Comparison of ENCODE assay signal across 7 mouse cellular contexts in genomic region chr19:6057313-6058096, GRCm38 (mm10). TPM values are rescaled to one million over a fixed set of nuclear protein-coding genes. Genes with fewer than 3 reads are reported as not detected.
DNase-seq lines count a peak whose midpoint lies in the region; ATAC-seq lines count a peak whose summit lies in the region.

Gene Mrpl49, minus strand, starts transcription at chr19:6057785.
Gene Fau, plus strand, starts transcription at chr19:6057844.

- peak within 1 kb of the TSS; percentile 83 for H3K4me3 ChIP-seq in intestine, embryonic 16.5 days (ENCODE audit: low read length)
- H3K4me3 ChIP-seq in midbrain, embryonic 11.5 days (ENCODE audit: low read depth, low read length) = peak within 1 kb of the TSS; percentile 84

- H3K27ac ChIP-seq in intestine, embryonic 16.5 days (ENCODE audit: low read length) = peak within 1 kb of the TSS; percentile 74
- peak within 1 kb of the TSS; percentile 54; the same call in 1 of the 2 replicates for H3K27ac ChIP-seq in midbrain, embryonic 11.5 days (ENCODE audit: low read depth, low read length)

- WGBS in intestine, embryonic 16.5 days = 2% methylated on average over 63 of the region's 63 CpGs
- under 1% methylated on average over 63 of the region's 63 CpGs for WGBS in midbrain, embryonic 11.5 days

- intact Hi-C loops in left cerebral cortex, postnatal 36 days (cut with DNase I) = loop anchor here (2.0 kb wide), 1 partner anchor 27 kb away; the partner anchor contains the start of genes Cdca5 and Zfpl1

- peak within 1 kb of the TSS; percentile 80 for H3K4me2 ChIP-seq in intestine, embryonic 16.5 days (ENCODE audit: low read depth, low read length)
- H3K4me2 ChIP-seq in midbrain, embryonic 11.5 days = peak within 1 kb of the TSS; percentile 69

- DNase-seq in adrenal gland, adult 2 months = peak; percentile 99
- peak; percentile 97 for DNase-seq in embryo, embryonic 11.5 days (ENCODE audit: low read depth, low spot score)
- DNase-seq in gastrocnemius, postnatal 4 days (ENCODE audit: low spot score in 2 of 2) = peak; percentile 99
- peak; percentile 99 for DNase-seq in left cerebral cortex, postnatal 36 days (ENCODE audit: low spot score in 2 of 2)
- DNase-seq in midbrain, embryonic 11.5 days (ENCODE audit: low spot score, missing footprints) = peak; percentile 100
- DNase-seq in skeletal muscle tissue, adult 2 months (ENCODE audit: low read depth, low spot score) = peak; percentile 99

- peak; percentile 83 for ATAC-seq in intestine, embryonic 16.5 days
- ATAC-seq in midbrain, embryonic 11.5 days (ENCODE audit: low FRiP score) = peak; percentile 86

- no peaks in the 10 kb centered on the region for H3K9me3 ChIP-seq in intestine, embryonic 16.5 days (ENCODE audit: control insufficient read depth, low read length)
- no peaks in the 10 kb centered on the region for H3K9me3 ChIP-seq in midbrain, embryonic 11.5 days (ENCODE audit: control insufficient read depth, low read length)

- peaks cover 17% of the 10 kb centered on the region for H3K36me3 ChIP-seq in intestine, embryonic 16.5 days (ENCODE audit: control insufficient read depth, insufficient read depth, low read length)
- H3K36me3 ChIP-seq in midbrain, embryonic 11.5 days (ENCODE audit: control insufficient read depth, insufficient read depth, low read length) = peaks cover 16% of the 10 kb centered on the region

- H3K4me1 ChIP-seq in intestine, embryonic 16.5 days (ENCODE audit: control insufficient read depth, insufficient read depth, low read length) = peaks cover 28% of the 10 kb centered on the region
- H3K4me1 ChIP-seq in midbrain, embryonic 11.5 days (ENCODE audit: control insufficient read depth, insufficient read depth, low read length) = peaks cover 26% of the 10 kb centered on the region

- peak within 1 kb of the TSS; percentile 87 for H3K9ac ChIP-seq in intestine, embryonic 16.5 days (ENCODE audit: low read depth, low read length)
- peak within 1 kb of the TSS; percentile 94 for H3K9ac ChIP-seq in midbrain, embryonic 11.5 days (ENCODE audit: low read length)

- H3K27me3 ChIP-seq in intestine, embryonic 16.5 days (replicated peaks; ENCODE audit: control insufficient read depth, insufficient read depth, low read length) = no peaks in the 10 kb centered on the region
- H3K27me3 ChIP-seq in midbrain, embryonic 11.5 days (ENCODE audit: control insufficient read depth, insufficient read depth, low read length) = no peaks in the 10 kb centered on the region

RNA-seq across cellular contexts. Expression of gene Mrpl49, which starts in this region (rescaled TPM):
- 10 to 100 TPM; 64.8 to 67.5 TPM for total RNA-seq in adrenal gland, adult 2 months (2021)
- polyA plus RNA-seq in adrenal gland, adult 2 months (2012; rRNA removed) = 15.8 and 17.0 TPM in 2 replicates
- 10 to 100 TPM; 45.0 to 46.2 TPM for total RNA-seq in gastrocnemius, postnatal 4 days (2021)
- polyA plus RNA-seq in intestine, embryonic 16.5 days (2015; fragmentation: Nextera tagmentation; extraction: Ambion mirVana) = 71.4 and 79.5 TPM in 2 replicates
- total RNA-seq in left cerebral cortex, postnatal 36 days (2021) = 10 to 100 TPM; 40.5 to 45.1 TPM
- polyA plus RNA-seq in midbrain, embryonic 11.5 days (2014; fragmentation: Nextera tagmentation; extraction: Ambion mirVana) = 88.0 and 92.5 TPM in 2 replicates

RNA-seq across cellular contexts. Expression of gene Fau, which starts in this region (rescaled TPM):
- total RNA-seq in adrenal gland, adult 2 months (2021) = 1,000 to 10,000 TPM; 1,141 to 1,229 TPM
- 984 and 1,350 TPM in 2 replicates for polyA plus RNA-seq in adrenal gland, adult 2 months (2012; rRNA removed)
- total RNA-seq in gastrocnemius, postnatal 4 days (2021) = 1,000 to 10,000 TPM in 1 of 2 experiments, 100 to 1,000 TPM in 1; 949 to 1,029 TPM
- 868 and 882 TPM in 2 replicates for polyA plus RNA-seq in intestine, embryonic 16.5 days (2015; fragmentation: Nextera tagmentation; extraction: Ambion mirVana)
- 100 to 1,000 TPM; 637 to 694 TPM for total RNA-seq in left cerebral cortex, postnatal 36 days (2021)
- polyA plus RNA-seq in midbrain, embryonic 11.5 days (2014; fragmentation: Nextera tagmentation; extraction: Ambion mirVana) = 717 and 781 TPM in 2 replicates

Comparison
In these comparisons a context has a peak if more than half of its experiments do, and no peak if none do; other contexts are left out.
1. Peak in every context shown above with its lines: DNase-seq, ATAC-seq, H3K4me3 ChIP-seq and H3K27ac ChIP-seq.